Mouse (Mus musculus) liver, embryonic 11.5 days (tissue): ENCODE measurements around the gene Gm28048. TPM values are rescaled to one million over a fixed set of nuclear protein-coding genes. Genes with fewer than 3 reads are reported as not detected.

Experiments
- ATAC-seq: fragments of 200-750 bp; cut with Nextera tagmentation; replicated peaks from 2 replicates; pipeline ENCODE4 v1.8.0; 2017; ENCODE audit warnings: moderate number of reproducible peaks, mild to moderate bottlenecking, moderate TSS enrichment, moderate library complexity; ENCODE audit not compliant: low FRiP score
- DNase-seq: peaks from one replicate; pipeline ENCODE4 v3.0.0-alpha.2; 2017; ENCODE audit warnings: low spot score
- H3K27ac ChIP-seq: fragments of 300-500 bp; sonication (generic); 2 replicates; pipeline ENCODE4 v1.5.1; 2014; ENCODE audit warnings: mild to moderate bottlenecking, low read depth, low read length, control low read depth
- H3K27me3 ChIP-seq: fragments of 300-500 bp; sonication (generic); replicated peaks from 2 replicates; pipeline ENCODE4 v1.6.1; 2014; ENCODE audit warnings: low read length, mixed read lengths; ENCODE audit not compliant: control insufficient read depth, insufficient read depth
- H3K36me3 ChIP-seq: fragments of 300-500 bp; sonication (generic); 2 replicates; pipeline ENCODE4 v1.6.1; 2014; ENCODE audit warnings: mild to moderate bottlenecking, low read length, moderate library complexity, mixed read lengths; ENCODE audit not compliant: control insufficient read depth, insufficient read depth
- H3K4me1 ChIP-seq: fragments of 300-500 bp; sonication (generic); replicated peaks from 2 replicates; pipeline ENCODE4 v1.6.1; 2014; ENCODE audit warnings: low read length, mixed read lengths; ENCODE audit not compliant: control insufficient read depth, insufficient read depth
- H3K4me2 ChIP-seq: fragments of 300-500 bp; sonication (generic); 2 replicates; pipeline ENCODE4 v1.6.1; 2014; ENCODE audit warnings: mild to moderate bottlenecking, control low read depth, moderate library complexity
- H3K4me3 ChIP-seq: fragments of 300-500 bp; sonication (generic); 2 replicates; pipeline ENCODE4 v1.5.1; 2014; ENCODE audit warnings: low read depth, low read length, control low read depth
- H3K9ac ChIP-seq: fragments of 300-500 bp; sonication (generic); 2 replicates; pipeline ENCODE4 v1.6.1; 2014; ENCODE audit warnings: low read depth, low read length, control low read depth
- H3K9me3 ChIP-seq: fragments of 300-500 bp; sonication (generic); 2 replicates; pipeline ENCODE4 v1.6.1; 2016; ENCODE audit warnings: low read length, inconsistent platforms, mixed read lengths; ENCODE audit not compliant: control insufficient read depth
- WGBS: fragments of 180-500 bp; shearing (Covaris S2); extraction: QIAGEN DNeasy Blood & Tissue Kit; methylation state at CpG from one replicate; pipeline ENCODE4 v1.1.7; 2014; 5-methylcytosine and 5-hydroxymethylcytosine counted together
- polyA plus RNA-seq: library from polyadenylated mRNA; unstranded; fragments of >200 nt; fragmentation: Nextera tagmentation; extraction: Ambion mirVana; gene quantifications from 2 replicates; pipeline ENCODE4 v1.2.1, GENCODE M21; 2014

Gene Gm28048
- polyA plus RNA-seq, 1 experiment from 2014 or later: 20.0 TPM

- 7% methylated on average over 41 of the region's 41 CpGs for WGBS
- Histone ChIP-seq H3K4me2 (peak within 1 kb of the TSS; percentile 98), H3K27ac (peak within 1 kb of the TSS; percentile 80), H3K9me3 (no peaks in the 10 kb centered on the region), H3K4me3 (peak within 1 kb of the TSS; percentile 84), H3K36me3 (no peaks in the 10 kb centered on the region), H3K4me1 (peaks cover 11% of the 10 kb centered on the region), H3K9ac (peak within 1 kb of the TSS; percentile 87), H3K27me3 (no peaks in the 10 kb centered on the region; the same call in none of the 2 replicates)
- DNase-seq (peak; percentile 67), ATAC-seq (peak; percentile 35)
Observed at GRCm38 (mm10) chr11:22860335-22861227, 121.3 kb downstream of the Gm28048 start, which contains the start of gene B3gnt2. B3gnt2 (minus strand) TSS chr11:22860961.

- H3K9me3 ChIP-seq: no peaks in the 10 kb centered on the region
- WGBS: under 1% methylated on average over 53 of the region's 55 CpGs
- H3K4me2 ChIP-seq: peak overlapping the region; percentile 98
- peaks cover 11% of the 10 kb centered on the region for H3K4me1 ChIP-seq
- ATAC-seq (peak; percentile 90), DNase-seq (peak; percentile 89)
- H3K36me3 ChIP-seq: no peaks in the 10 kb centered on the region
- H3K9ac ChIP-seq: peak overlapping the region; percentile 87
- H3K4me3 ChIP-seq: peak overlapping the region; percentile 84
- H3K27ac ChIP-seq: peak overlapping the region; percentile 80
- H3K27me3 ChIP-seq: no peaks in the 10 kb centered on the region; the same call in none of the 2 replicates
Observed at GRCm38 (mm10) chr11:22859633-22860334, 122.1 kb downstream of the Gm28048 start.

GRCm38 (mm10) chr11:22859301-22859632 lies 122.6 kb downstream of the Gm28048 start:
- Histone ChIP-seq H3K9me3 (no peaks in the 10 kb centered on the region), H3K9ac (peak overlapping the region; percentile 87), H3K4me2 (peak overlapping the region; percentile 98), H3K27me3 (no peaks in the 10 kb centered on the region; the same call in none of the 2 replicates), H3K36me3 (no peaks in the 10 kb centered on the region), H3K4me1 (peaks cover 14% of the 10 kb centered on the region), H3K4me3 (peak overlapping the region; percentile 84), H3K27ac (peak overlapping the region; percentile 69)
- 0% methylated on average over 15 of the region's 41 CpGs for WGBS
- peak; percentile 70 for ATAC-seq
- no peak for DNase-seq

- Histone ChIP-seq H3K36me3 (no peaks in the 10 kb centered on the region), H3K4me2 (peak overlapping the region; percentile 98), H3K9ac (peak overlapping the region; percentile 87), H3K27ac (peak overlapping the region; percentile 69), H3K4me3 (peak overlapping the region; percentile 84), H3K27me3 (no peaks in the 10 kb centered on the region; the same call in none of the 2 replicates), H3K4me1 (peaks cover 14% of the 10 kb centered on the region), H3K9me3 (no peaks in the 10 kb centered on the region)
- peak; percentile 50 for ATAC-seq
- no peak for DNase-seq
- WGBS: 2% methylated on average over 50 of the region's 50 CpGs
Observed at GRCm38 (mm10) chr11:22858441-22859300, 123.2 kb downstream of the Gm28048 start.

GRCm38 (mm10) chr11:22857705-22858440 lies 124.0 kb downstream of the Gm28048 start:
- Histone ChIP-seq H3K27ac (no peak overlapping the region), H3K4me3 (peak overlapping the region; percentile 84), H3K4me1 (peaks cover 15% of the 10 kb centered on the region), H3K4me2 (peak overlapping the region; percentile 98), H3K9me3 (no peaks in the 10 kb centered on the region), H3K27me3 (no peaks in the 10 kb centered on the region; the same call in none of the 2 replicates), H3K9ac (peak overlapping the region; percentile 87), H3K36me3 (no peaks in the 10 kb centered on the region)
- ATAC-seq (no peak), DNase-seq (no peak)
- WGBS: 13% methylated on average over 25 of the region's 25 CpGs

- Histone ChIP-seq H3K9me3 (no peaks in the 10 kb centered on the region), H3K4me1 (peaks cover 19% of the 10 kb centered on the region), H3K27ac (no peak overlapping the region), H3K4me2 (peak overlapping the region; percentile 98), H3K27me3 (no peaks in the 10 kb centered on the region; the same call in none of the 2 replicates), H3K36me3 (no peaks in the 10 kb centered on the region), H3K9ac (no peak overlapping the region), H3K4me3 (peak overlapping the region; percentile 84)
- DNase-seq: no peak
- ATAC-seq: no peak
- WGBS: 76% methylated on average over 5 of the region's 5 CpGs
Observed at GRCm38 (mm10) chr11:22857106-22857704, 124.7 kb downstream of the Gm28048 start.

GRCm38 (mm10) chr11:22856371-22856965 lies 125.4 kb downstream of the Gm28048 start:
- no peaks in the 10 kb centered on the region for H3K9me3 ChIP-seq
- H3K4me2 ChIP-seq: peak overlapping the region; percentile 98
- no peak overlapping the region for H3K27ac ChIP-seq
- no peak overlapping the region for H3K4me3 ChIP-seq
- no peaks in the 10 kb centered on the region for H3K36me3 ChIP-seq
- ATAC-seq (no peak), DNase-seq (no peak)
- 81% methylated on average over 3 of the region's 3 CpGs for WGBS
- H3K27me3 ChIP-seq: no peaks in the 10 kb centered on the region; the same call in none of the 2 replicates
- peaks cover 21% of the 10 kb centered on the region for H3K4me1 ChIP-seq
- no peak overlapping the region for H3K9ac ChIP-seq
